Mouse (Mus musculus) neural tube, embryonic 11.5 days (tissue): ENCODE measurements around the gene Nsfl1c. TPM values are rescaled to one million over a fixed set of nuclear protein-coding genes. Genes with fewer than 3 reads are reported as not detected.
A peak's percentile ranks its signal among the peaks of the same experiment; 100 is the strongest.
"Not testable (repeated sequence)": the region's sequence is repeated elsewhere in the genome, so short reads cannot be mapped to it uniquely, and the experiment has no call there.

Experiments
- ATAC-seq: fragments of 200-750 bp; cut with Nextera tagmentation; 2 replicates; pipeline ENCODE4 v1.8.0; 2017; ENCODE audit warnings: moderate number of reproducible peaks, mild to moderate bottlenecking, moderate TSS enrichment, moderate library complexity; ENCODE audit not compliant: insufficient read depth, low FRiP score, low TSS enrichment
- DNase-seq: peaks from one replicate; pipeline ENCODE4 v3.0.0-alpha.2; 2015; ENCODE audit warnings: low spot score
- H3K27ac ChIP-seq: fragments of 300-500 bp; sonication (generic); 2 replicates; pipeline ENCODE4 v1.5.1; 2014; ENCODE audit warnings: low read depth, mild to moderate bottlenecking, low read length
- H3K27me3 ChIP-seq: fragments of 300-500 bp; sonication (generic); 2 replicates; pipeline ENCODE4 v1.6.1; 2014; ENCODE audit warnings: mild to moderate bottlenecking, low read length, mixed read lengths; ENCODE audit not compliant: control insufficient read depth, insufficient read depth
- H3K36me3 ChIP-seq: fragments of 300-500 bp; sonication (generic); 2 replicates; pipeline ENCODE4 v1.6.1; 2014; ENCODE audit warnings: mild to moderate bottlenecking, low read length, moderate library complexity, mixed read lengths; ENCODE audit not compliant: control insufficient read depth, insufficient read depth
- H3K4me1 ChIP-seq: fragments of 300-500 bp; sonication (generic); 2 replicates; pipeline ENCODE4 v1.6.1; 2014; ENCODE audit warnings: low read length, mixed read lengths; ENCODE audit not compliant: control insufficient read depth, insufficient read depth
- H3K4me2 ChIP-seq: fragments of 300-500 bp; sonication (generic); 2 replicates; pipeline ENCODE4 v1.6.1; 2014; ENCODE audit warnings: low read depth, mild to moderate bottlenecking, moderate library complexity
- H3K4me3 ChIP-seq: fragments of 300-500 bp; sonication (generic); 2 replicates; pipeline ENCODE4 v1.5.1; 2014; ENCODE audit warnings: low read depth, low read length
- H3K9ac ChIP-seq: fragments of 300-500 bp; sonication (generic); 2 replicates; pipeline ENCODE4 v1.6.1; 2014; ENCODE audit warnings: mild to moderate bottlenecking, low read length
- H3K9me3 ChIP-seq: fragments of 300-500 bp; sonication (generic); 2 replicates; pipeline ENCODE4 v1.6.1; 2016; ENCODE audit warnings: low read length; ENCODE audit not compliant: control insufficient read depth
- WGBS: fragments of 180-500 bp; shearing (Covaris S2); extraction: QIAGEN DNeasy Blood & Tissue Kit; methylation state at CpG from one replicate; pipeline ENCODE4 v1.1.7; 2014; 5-methylcytosine and 5-hydroxymethylcytosine counted together
- polyA plus RNA-seq: library from polyadenylated mRNA; unstranded; fragments of >200 nt; fragmentation: Nextera tagmentation; extraction: Ambion mirVana; gene quantifications from 2 replicates; pipeline ENCODE4 v1.2.1, GENCODE M21; 2014

The Nsfl1c gene
- polyA plus RNA-seq, result 287 and 297 TPM in 2 replicates

GRCm38 (mm10) chr2:151494035-151494803, at the start of gene Nsfl1c:
Gene Nsfl1c (plus strand): TSS chr2:151494182.
- Histone ChIP-seq H3K9me3 (no peaks in the 10 kb centered on the region), H3K27ac (no peak within 1 kb of the TSS), H3K4me1 (peaks cover 4% of the 10 kb centered on the region; the same call in 1 of the 2 replicates), H3K9ac (peak within 1 kb of the TSS; percentile 94), H3K4me2 (peak within 1 kb of the TSS; percentile 65), H3K4me3 (peak within 1 kb of the TSS; percentile 89), H3K27me3 (no peaks in the 10 kb centered on the region), H3K36me3 (0 out of 2 replicates have a peak, but pooled peaks cover 2% of the 10 kb centered on the region)
- ATAC-seq (peak; percentile 100), DNase-seq (peak; percentile 96)
- under 1% methylated on average over 71 of the region's 73 CpGs for WGBS

- H3K4me3 ChIP-seq, H3K27ac ChIP-seq, H3K9ac ChIP-seq, H3K27me3 ChIP-seq, H3K36me3 ChIP-seq, H3K4me2 ChIP-seq, H3K4me1 ChIP-seq, ATAC-seq, DNase-seq, H3K9me3 ChIP-seq: not testable (repeated sequence)
- WGBS, result 94% methylated on average over 4 of the region's 5 CpGs
Measured at GRCm38 (mm10) chr2:151476053-151476452, 17.9 kb upstream of the Nsfl1c start, which contains the start of gene 4921509C19Rik. Gene 4921509C19Rik (minus strand): TSS chr2:151476153.

GRCm38 (mm10) chr2:151486496-151486895, 7.5 kb upstream of the Nsfl1c start:
- Histone ChIP-seq H3K27ac (no peak overlapping the region), H3K4me3 (no peak overlapping the region), H3K4me2 (no peak overlapping the region), H3K36me3 (no peaks in the 10 kb centered on the region), H3K9me3 (no peaks in the 10 kb centered on the region), H3K27me3 (no peaks in the 10 kb centered on the region), H3K4me1 (no peaks in the 10 kb centered on the region), H3K9ac (no peak overlapping the region)
- no peak for DNase-seq
- no peak for ATAC-seq

- H3K27ac ChIP-seq, result no peak overlapping the region
- H3K36me3 ChIP-seq, result peaks cover 7% of the 10 kb centered on the region; the same call in 1 of the 2 replicates
- no peak overlapping the region for H3K4me2 ChIP-seq
- 52% methylated on average over 3 of the region's 3 CpGs for WGBS
- DNase-seq (no peak), ATAC-seq (no peak)
- no peak overlapping the region for H3K9ac ChIP-seq
- peaks cover 4% of the 10 kb centered on the region; the same call in 1 of the 2 replicates for H3K4me1 ChIP-seq
- no peaks in the 10 kb centered on the region for H3K9me3 ChIP-seq
- no peaks in the 10 kb centered on the region for H3K27me3 ChIP-seq
- no peak overlapping the region for H3K4me3 ChIP-seq
Measured at GRCm38 (mm10) chr2:151498358-151498757, 4.4 kb downstream of the Nsfl1c start.

- no peaks in the 10 kb centered on the region for H3K9me3 ChIP-seq
- H3K36me3 ChIP-seq, result peaks cover 11% of the 10 kb centered on the region
- no peak for ATAC-seq
- H3K27ac ChIP-seq, result no peak overlapping the region
- 92% methylated on average over 6 of the region's 6 CpGs for WGBS
- DNase-seq, result no peak
- no peak overlapping the region for H3K9ac ChIP-seq
- no peak overlapping the region for H3K4me3 ChIP-seq
- H3K27me3 ChIP-seq, result no peaks in the 10 kb centered on the region
- H3K4me2 ChIP-seq, result no peak overlapping the region
- no peaks in the 10 kb centered on the region for H3K4me1 ChIP-seq
Measured at GRCm38 (mm10) chr2:151500442-151501007, 6.5 kb downstream of the Nsfl1c start.

GRCm38 (mm10) chr2:151504226-151504625, 10.2 kb downstream of the Nsfl1c start:
- 91% methylated on average over 4 of the region's 4 CpGs for WGBS
- Histone ChIP-seq H3K9ac (no peak overlapping the region), H3K27ac (no peak overlapping the region), H3K27me3 (no peaks in the 10 kb centered on the region), H3K9me3 (no peaks in the 10 kb centered on the region), H3K4me1 (no peaks in the 10 kb centered on the region), H3K36me3 (peaks cover 18% of the 10 kb centered on the region), H3K4me2 (no peak overlapping the region), H3K4me3 (no peak overlapping the region)
- DNase-seq (no peak), ATAC-seq (no peak)

GRCm38 (mm10) chr2:151512199-151512598, 18.2 kb downstream of the Nsfl1c start:
- ATAC-seq (no peak), DNase-seq (no peak)
- no peaks in the 10 kb centered on the region for H3K4me1 ChIP-seq
- H3K9me3 ChIP-seq, result no peaks in the 10 kb centered on the region
- no peak overlapping the region for H3K27ac ChIP-seq
- no peak overlapping the region for H3K9ac ChIP-seq
- no peaks in the 10 kb centered on the region for H3K27me3 ChIP-seq
- H3K36me3 ChIP-seq, result peaks cover 25% of the 10 kb centered on the region
- no peak overlapping the region for H3K4me3 ChIP-seq
- no peak overlapping the region for H3K4me2 ChIP-seq

- Histone ChIP-seq H3K9ac (no peak overlapping the region), H3K36me3 (peaks cover 25% of the 10 kb centered on the region), H3K27me3 (no peaks in the 10 kb centered on the region), H3K4me3 (no peak overlapping the region), H3K9me3 (no peaks in the 10 kb centered on the region), H3K4me1 (no peaks in the 10 kb centered on the region), H3K27ac (no peak overlapping the region), H3K4me2 (no peak overlapping the region)
- no peak for DNase-seq
- ATAC-seq, result no peak
- 90% methylated on average over 3 of the region's 3 CpGs for WGBS
Measured at GRCm38 (mm10) chr2:151513525-151514285, 19.7 kb downstream of the Nsfl1c start.
